ENCODE assay signal across 16 mouse cellular contexts in genomic region chr12:29771791-29772190, GRCm38 (mm10).
DNase-seq lines count a peak whose midpoint lies in the region; ATAC-seq lines count a peak whose summit lies in the region.
"Had no signal": no experiment of that assay in that cellular context is flagged by ENCODE, and none has a peak within 500 bp of the region (broad histone marks: within the 10 kb centered on the region; RNA-seq: fewer than 3 reads in every experiment).

No protein-coding gene starts in this region.

- peak overlapping the region; percentile 35; the same call in 1 of the 2 replicates for H3K27ac ChIP-seq in hindbrain, embryonic 13.5 days
- H3K27ac ChIP-seq in hindbrain, embryonic 10.5 days, result no peak overlapping the region
- peak overlapping the region; percentile 43; the same call in 1 of the 2 replicates for H3K27ac ChIP-seq in midbrain, embryonic 15.5 days
- no peak overlapping the region for H3K27ac ChIP-seq in midbrain, embryonic 14.5 days (replicated peaks; ENCODE audit: low read depth, low read length)
- H3K27ac ChIP-seq: forebrain, embryonic 13.5 days; kidney, embryonic 15.5 days; limb, embryonic 12.5 days; liver, embryonic 13.5 days; lung, embryonic 15.5 days had no signal

- no peaks in the 10 kb centered on the region for H3K9me3 ChIP-seq in hindbrain, embryonic 13.5 days
- H3K9me3 ChIP-seq in hindbrain, embryonic 10.5 days, result no peaks in the 10 kb centered on the region
- no peaks in the 10 kb centered on the region for H3K9me3 ChIP-seq in midbrain, embryonic 15.5 days
- no peaks in the 10 kb centered on the region for H3K9me3 ChIP-seq in midbrain, embryonic 14.5 days (ENCODE audit: control insufficient read depth, low read length)
- H3K9me3 ChIP-seq: forebrain, embryonic 13.5 days; kidney, embryonic 15.5 days; limb, embryonic 12.5 days; liver, embryonic 13.5 days; lung, embryonic 15.5 days had no signal

- H3K4me1 ChIP-seq in hindbrain, embryonic 13.5 days (replicated peaks), result peaks cover 30% of the 10 kb centered on the region
- H3K4me1 ChIP-seq in hindbrain, embryonic 10.5 days (replicated peaks), result peaks cover 7% of the 10 kb centered on the region
- peaks cover 3% of the 10 kb centered on the region; the same call in 1 of the 2 replicates for H3K4me1 ChIP-seq in midbrain, embryonic 15.5 days
- H3K4me1 ChIP-seq in midbrain, embryonic 14.5 days (ENCODE audit: control insufficient read depth, insufficient read depth, low read length), result no peaks in the 10 kb centered on the region; the same call in 1 of the 2 replicates
- H3K4me1 ChIP-seq: kidney, embryonic 15.5 days; limb, embryonic 12.5 days; liver, embryonic 13.5 days; lung, embryonic 15.5 days had no signal

- no peak overlapping the region for H3K9ac ChIP-seq in hindbrain, embryonic 13.5 days
- no peak overlapping the region for H3K9ac ChIP-seq in midbrain, embryonic 15.5 days
- H3K9ac ChIP-seq in midbrain, embryonic 14.5 days (replicated peaks; ENCODE audit: low read length), result no peak overlapping the region
- H3K9ac ChIP-seq: forebrain, embryonic 13.5 days; kidney, embryonic 15.5 days; limb, embryonic 12.5 days; liver, embryonic 13.5 days; lung, embryonic 15.5 days had no signal

- no peak for ATAC-seq in hindbrain, embryonic 13.5 days (ENCODE audit: low FRiP score)
- no peak for ATAC-seq in midbrain, embryonic 15.5 days (replicated peaks)
- no peak for ATAC-seq in midbrain, embryonic 14.5 days (ENCODE audit: low FRiP score, low TSS enrichment)
- ATAC-seq: forebrain, embryonic 13.5 days; inflammation-experienced regulatory T-cells, adult 6 months had no signal

- no peak overlapping the region for H3K4me3 ChIP-seq in hindbrain, embryonic 13.5 days
- H3K4me3 ChIP-seq in hindbrain, embryonic 10.5 days, result no peak overlapping the region
- H3K4me3 ChIP-seq in midbrain, embryonic 15.5 days, result no peak overlapping the region
- H3K4me3 ChIP-seq in midbrain, embryonic 14.5 days (replicated peaks; ENCODE audit: low read depth, low read length), result no peak overlapping the region
- H3K4me3 ChIP-seq: forebrain, embryonic 13.5 days; kidney, embryonic 15.5 days; limb, embryonic 12.5 days; liver, embryonic 13.5 days; lung, embryonic 15.5 days had no signal

- H3K27me3 ChIP-seq in hindbrain, embryonic 13.5 days, result no peaks in the 10 kb centered on the region
- no peaks in the 10 kb centered on the region for H3K27me3 ChIP-seq in hindbrain, embryonic 10.5 days (ENCODE audit: insufficient read depth, poor library complexity, severe bottlenecking)
- H3K27me3 ChIP-seq in midbrain, embryonic 15.5 days (replicated peaks), result no peaks in the 10 kb centered on the region
- no peaks in the 10 kb centered on the region for H3K27me3 ChIP-seq in midbrain, embryonic 14.5 days (ENCODE audit: control insufficient read depth, insufficient read depth, low read length)
- H3K27me3 ChIP-seq: forebrain, embryonic 13.5 days; kidney, embryonic 15.5 days; limb, embryonic 12.5 days; liver, embryonic 13.5 days; lung, embryonic 15.5 days had no signal

- H3K4me2 ChIP-seq in hindbrain, embryonic 13.5 days, result no peak overlapping the region
- no peak overlapping the region for H3K4me2 ChIP-seq in midbrain, embryonic 15.5 days
- H3K4me2 ChIP-seq in midbrain, embryonic 14.5 days (ENCODE audit: low read length), result no peak overlapping the region
- H3K4me2 ChIP-seq: forebrain, embryonic 13.5 days; kidney, embryonic 15.5 days; limb, embryonic 12.5 days; liver, embryonic 13.5 days; lung, embryonic 15.5 days had no signal

- no peak for DNase-seq in hindbrain, embryonic 10.5 days (ENCODE audit: low spot score)
- no peak for DNase-seq in midbrain, embryonic 14.5 days
- DNase-seq in cerebellum, adult 18-20 months, result peak; percentile 55 to 65
- peak; percentile 69 to 77 for DNase-seq in cerebellum, postnatal 25 days
- DNase-seq in kidney, adult 18-20 months, result no peak
- DNase-seq in kidney, adult 8-10 months, result no peak
- DNase-seq: adrenal gland, postnatal 36 days; liver, embryonic 13.5 days; thymus, postnatal 14 days had no signal

- 72% methylated on average over 3 of the region's 3 CpGs for WGBS in hindbrain, embryonic 13.5 days
- WGBS in hindbrain, embryonic 10.5 days, result 71% methylated on average over 3 of the region's 3 CpGs
- 72% methylated on average over 3 of the region's 3 CpGs for WGBS in midbrain, embryonic 15.5 days
- WGBS in midbrain, embryonic 14.5 days, result 75% methylated on average over 3 of the region's 3 CpGs

- peaks cover 14% of the 10 kb centered on the region for H3K36me3 ChIP-seq in hindbrain, embryonic 13.5 days
- no peaks in the 10 kb centered on the region for H3K36me3 ChIP-seq in hindbrain, embryonic 10.5 days
- H3K36me3 ChIP-seq in midbrain, embryonic 15.5 days (replicated peaks), result 0 out of 2 replicates have a peak, but pooled peaks cover 4% of the 10 kb centered on the region
- H3K36me3 ChIP-seq in midbrain, embryonic 14.5 days (ENCODE audit: control insufficient read depth, insufficient read depth, low read length), result peaks cover 14% of the 10 kb centered on the region
- H3K36me3 ChIP-seq: kidney, embryonic 15.5 days; limb, embryonic 12.5 days; liver, embryonic 13.5 days; lung, embryonic 15.5 days had no signal

Comparison
In these comparisons a context has a peak if more than half of its experiments do, and no peak if none do; other contexts are left out.
1. H3K27ac ChIP-seq: peak in hindbrain, embryonic 13.5 days (single experiment) and midbrain, embryonic 15.5 days (single experiment); none in hindbrain, embryonic 10.5 days (single experiment) and midbrain, embryonic 14.5 days (single experiment).
2. DNase-seq: peak in cerebellum, adult 18-20 months (2 of 2) and cerebellum, postnatal 25 days (2 of 2); none in hindbrain, embryonic 10.5 days (single experiment), midbrain, embryonic 14.5 days (single experiment), kidney, adult 18-20 months (single experiment) and kidney, adult 8-10 months (0 of 2).